Mouse (Mus musculus) ES-E14 (cell line): ENCODE data around the gene Hist1h2bb. TPM values are rescaled to one million over a fixed set of nuclear protein-coding genes. Genes with fewer than 3 reads are reported as not detected.
A peak's percentile ranks its signal among the peaks of the same experiment; 100 is the strongest.
"Not testable (repeated sequence)": the region's sequence is repeated elsewhere in the genome, so short reads cannot be mapped to it uniquely, and the experiment has no call there.

Source experiments
- DNase-seq: peaks from one replicate; pipeline ENCODE4 v3.0.0-alpha.2; 2013; ENCODE audit warnings: low read depth, low spot score
- H3K27ac ChIP-seq: 2 replicates; pipeline ENCODE4 v1.5.1; 2012; ENCODE audit warnings: low read depth, mild to moderate bottlenecking, low read length, moderate library complexity, mixed read lengths; ENCODE audit not compliant: poor library complexity, insufficient read depth, severe bottlenecking
- H3K36me3 ChIP-seq: 2 replicates; pipeline ENCODE4 v1.6.1; 2012; ENCODE audit warnings: mild to moderate bottlenecking, low read length, moderate library complexity, mixed read lengths; ENCODE audit not compliant: control insufficient read depth, poor library complexity, insufficient read depth, severe bottlenecking
- H3K4me1 ChIP-seq, 2 experiments: fragments of 150-350 bp in 1 of 2; sonication (generic) in 1 of 2; 2 replicates each; pipeline ENCODE4 v1.6.1; 2012; ENCODE audit warnings: low read length in 2 of 2, mild to moderate bottlenecking in 1 of 2, mixed read lengths in 1 of 2; ENCODE audit not compliant: control insufficient read depth in 2 of 2, insufficient read depth in 2 of 2, poor library complexity in 1 of 2
- H3K4me3 ChIP-seq, 2 experiments: fragments of 150-350 bp in 1 of 2; sonication (generic) in 1 of 2; 2 replicates each; pipeline ENCODE4 v1.5.1; 2012; ENCODE audit warnings: low read length in 2 of 2, low read depth in 1 of 2, mild to moderate bottlenecking in 1 of 2, mixed read lengths in 1 of 2; ENCODE audit not compliant: insufficient read depth in 1 of 2, poor library complexity in 1 of 2, severe bottlenecking in 1 of 2
- H3K9ac ChIP-seq: 2 replicates; pipeline ENCODE4 v1.6.1; 2012; ENCODE audit warnings: low read depth, mild to moderate bottlenecking, low read length, mixed read lengths; ENCODE audit not compliant: poor library complexity, insufficient read depth, severe bottlenecking
- H3K9me3 ChIP-seq: fragments of 150-350 bp; sonication (generic); 2 replicates; pipeline ENCODE4 v1.6.1; 2012; ENCODE audit warnings: low read depth, mild to moderate bottlenecking, low read length; ENCODE audit not compliant: control insufficient read depth, insufficient read depth
- CHD2 ChIP-seq: IDR thresholded peaks from 2 replicates; pipeline ENCODE4 v1.6.1; 2014; ENCODE audit warnings: mild to moderate bottlenecking, low read depth, low read length, inconsistent platforms
- HCFC1 ChIP-seq: IDR thresholded peaks from 2 replicates; pipeline ENCODE4 v1.6.1; 2012; ENCODE audit warnings: low read length, inconsistent platforms, borderline replicate concordance; ENCODE audit not compliant: insufficient read depth
- MAFK ChIP-seq: IDR thresholded peaks from 2 replicates; pipeline ENCODE4 v1.6.1; 2014; ENCODE audit warnings: mild to moderate bottlenecking, low read depth, low read length, inconsistent platforms; ENCODE audit not compliant: insufficient read depth
- ZC3H11A ChIP-seq: IDR thresholded peaks from 2 replicates; pipeline ENCODE4 v1.6.1; 2012; ENCODE audit warnings: low read depth, mild to moderate bottlenecking, inconsistent platforms, low read length, borderline replicate concordance
- ZNF384 ChIP-seq: IDR thresholded peaks from 2 replicates; pipeline ENCODE4 v1.6.1; 2012; ENCODE audit warnings: low read depth, low read length, inconsistent platforms
- in situ Hi-C, 2 experiments: fragments of 600-800 bp; cut with MboI; formaldehyde crosslinking; loops; one replicate each; pipeline ENCODE4 v1.15.1; 2025; ENCODE audit warnings: low sequenced_read_pairs in 2 of 2, inconsistent platforms in 1 of 2; ENCODE audit not compliant: unreplicated experiment in 2 of 2
- total RNA-seq: library from RNA; depleted of rRNA; stranded (reverse); fragments of 300-350 nt; gene quantifications from 2 replicates; pipeline ENCODE4 v1.2.3, GENCODE M21; 2012

Gene Hist1h2bb
- total RNA-seq, 1 experiment: 1,736 TPM

DNA sequence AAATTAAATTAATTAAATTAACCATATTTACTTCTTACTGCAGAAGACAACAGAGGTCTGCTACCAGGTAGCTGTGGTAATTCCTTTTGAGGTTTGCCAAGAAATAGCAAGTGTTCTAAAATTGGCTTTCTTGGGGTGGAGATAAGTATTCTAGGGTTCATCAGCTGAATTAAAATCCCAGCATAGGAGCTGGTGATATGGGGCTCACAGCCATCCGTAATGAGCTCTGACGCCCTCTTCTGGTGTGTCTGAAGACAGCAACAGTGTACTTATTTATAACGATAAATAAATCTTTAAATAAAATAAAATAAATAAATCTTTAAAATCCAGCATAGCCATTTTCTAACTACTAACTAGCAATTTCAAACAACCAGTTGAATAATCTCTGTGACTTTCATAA, 46.8 kb upstream of the Hist1h2bb start:
- no peak overlapping the region for H3K27ac ChIP-seq
- in situ Hi-C loops: loop anchor here in 1 of 2 experiments (25.0 kb wide), 1 partner anchor 1662 kb away; the partner anchor contains the start of genes Hist1h2ag, Hist1h2ah, Hist1h2bj and Hist1h2bk
- H3K9me3 ChIP-seq: no peaks in the 10 kb centered on the region
- peaks cover 0 to 6% of the 10 kb centered on the region in 2 experiments; a peak in 1 of 4 replicates for H3K4me1 ChIP-seq
- no peak overlapping the region for H3K4me3 ChIP-seq
- H3K36me3 ChIP-seq: no peaks in the 10 kb centered on the region
- no peak for TF ChIP-seq CHD2
- no peak for TF ChIP-seq ZNF384
- no peak overlapping the region for H3K9ac ChIP-seq
- no peak for DNase-seq

DNA sequence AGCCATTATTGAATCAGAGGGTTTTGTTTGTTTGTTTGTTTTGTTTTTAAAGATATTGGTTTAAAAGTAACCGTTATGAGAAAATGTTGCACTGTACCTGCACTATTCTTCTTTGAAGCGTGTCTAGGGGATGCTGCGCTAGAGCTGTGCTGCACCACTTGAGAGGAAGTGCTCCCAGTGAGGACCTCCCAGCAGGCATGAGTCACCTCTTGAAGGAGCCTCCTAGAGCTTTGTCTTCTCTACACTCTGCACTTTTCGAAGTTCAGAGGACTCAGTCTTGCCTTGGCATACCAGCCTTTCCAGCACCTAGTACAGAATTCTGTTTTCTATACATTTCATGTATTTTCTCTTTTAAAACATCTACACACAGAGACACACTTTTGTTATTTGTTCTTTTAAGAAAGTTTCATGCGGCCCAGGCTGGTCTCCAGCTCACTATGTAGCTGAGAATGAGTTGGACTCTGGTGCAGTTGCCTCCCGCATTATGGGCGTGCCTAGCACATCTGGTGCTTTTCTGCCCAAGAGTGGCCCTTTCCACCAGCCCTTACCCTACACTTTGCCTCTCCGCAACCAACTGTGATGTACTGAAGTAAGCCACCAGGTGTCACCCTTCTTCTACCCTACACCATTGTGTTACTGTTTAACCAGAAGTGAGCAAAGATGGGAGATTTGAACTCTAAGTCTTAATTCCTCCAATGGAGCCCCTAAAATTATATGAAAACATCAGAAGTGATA, 45.6 kb upstream of the Hist1h2bb start:
- in situ Hi-C loops: no loop called here
- no peaks in the 10 kb centered on the region for H3K9me3 ChIP-seq
- H3K9ac ChIP-seq: no peak overlapping the region
- TF ChIP-seq HCFC1: no peak
- TF ChIP-seq CHD2: no peak
- no peak for TF ChIP-seq ZNF384
- no peak for TF ChIP-seq MAFK
- TF ChIP-seq ZC3H11A: peak; percentile 77
- H3K4me1 ChIP-seq: 0 out of 4 replicates have a peak, but pooled peaks cover 0 to 2% of the 10 kb centered on the region in 2 experiments
- no peaks in the 10 kb centered on the region for H3K36me3 ChIP-seq
- no peak overlapping the region for H3K27ac ChIP-seq
- H3K4me3 ChIP-seq: no peak overlapping the region
- peak; percentile 74 for DNase-seq

DNA sequence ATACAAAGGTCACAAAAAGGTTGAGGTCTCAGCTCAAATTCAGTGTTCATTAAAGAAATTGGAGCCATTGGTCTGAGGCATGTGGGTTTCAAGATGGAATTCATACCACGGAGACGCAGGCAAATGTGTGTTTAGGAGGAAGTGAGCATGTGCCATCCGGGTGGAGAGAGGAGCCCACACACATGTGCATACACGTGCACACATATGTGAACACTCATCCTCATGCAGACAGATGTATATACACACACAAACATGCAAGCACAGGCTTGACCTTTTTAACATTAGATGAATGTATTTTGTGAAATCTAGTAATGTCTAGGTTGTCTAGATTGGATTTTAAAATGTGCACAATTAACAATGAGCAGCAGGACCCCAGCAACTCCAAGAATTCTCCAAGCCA, 44.3 kb upstream of the Hist1h2bb start:
- no peak for DNase-seq
- no peaks in the 10 kb centered on the region for H3K36me3 ChIP-seq
- no peak overlapping the region for H3K27ac ChIP-seq
- TF ChIP-seq CHD2 (no peak), ZNF384 (no peak), ZC3H11A (no peak), HCFC1 (no peak), MAFK (no peak)
- no peak overlapping the region for H3K9ac ChIP-seq
- in situ Hi-C loops: no loop called here
- no peak overlapping the region for H3K4me3 ChIP-seq
- H3K9me3 ChIP-seq: no peaks in the 10 kb centered on the region
- no peaks in the 10 kb centered on the region for H3K4me1 ChIP-seq

DNA sequence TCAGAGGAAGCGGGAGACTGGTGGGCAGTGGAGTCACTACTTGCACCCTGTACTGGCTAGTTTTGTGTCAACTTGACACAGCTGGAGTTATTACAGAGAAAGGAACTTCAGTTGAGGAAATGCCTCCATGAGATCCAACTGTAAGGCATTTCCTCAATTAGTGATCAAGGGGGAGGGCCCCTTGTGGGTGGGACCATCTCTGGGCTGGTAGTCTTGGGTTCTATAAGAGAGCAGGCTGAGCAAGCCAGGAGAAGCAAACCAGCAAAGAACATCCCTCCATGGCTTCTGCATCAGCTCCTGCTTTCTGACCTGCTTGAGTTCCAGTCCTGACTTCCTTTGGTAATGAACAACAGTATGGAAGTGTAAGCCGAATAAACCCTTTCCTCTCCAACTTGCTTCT, 43.7 kb upstream of the Hist1h2bb start:
- H3K4me3 ChIP-seq, DNase-seq, H3K27ac ChIP-seq, H3K4me1 ChIP-seq, in situ Hi-C loops, H3K9ac ChIP-seq, H3K36me3 ChIP-seq, H3K9me3 ChIP-seq: not testable (repeated sequence)

DNA sequence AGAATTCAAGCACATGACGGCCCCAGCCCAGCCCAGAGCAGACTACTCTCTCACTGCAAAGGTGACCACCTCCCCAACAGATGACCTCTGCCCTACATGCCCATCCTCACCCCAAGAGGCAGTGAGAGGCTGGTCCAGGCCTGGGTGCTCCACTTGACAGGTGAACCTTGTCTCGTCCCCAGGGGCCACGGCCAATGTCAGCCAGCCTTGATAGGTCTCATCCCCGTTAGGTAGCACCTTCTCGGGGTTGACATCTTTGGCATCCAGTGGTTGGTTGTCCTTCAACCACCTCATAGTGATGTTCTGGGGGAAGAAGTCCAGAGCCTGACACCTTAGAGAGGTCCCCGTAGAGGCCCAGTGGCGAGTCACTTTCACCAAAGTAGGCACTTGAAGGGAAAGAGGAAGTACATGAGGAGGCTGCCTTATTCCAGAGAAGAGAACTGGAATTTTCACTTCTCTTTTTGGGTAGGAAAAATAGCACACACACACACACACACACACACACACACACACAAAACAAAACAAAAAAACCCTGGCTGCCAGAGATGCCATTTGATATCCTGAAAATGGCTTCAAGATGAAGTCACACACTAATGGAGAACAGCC, 40.7 kb upstream of the Hist1h2bb start:
- no peak overlapping the region for H3K27ac ChIP-seq

More for the DNA sequence above, 40.7 kb upstream of the Hist1h2bb start:
- TF ChIP-seq HCFC1: no peak
- TF ChIP-seq ZC3H11A: no peak
- no peak for TF ChIP-seq ZNF384
- TF ChIP-seq CHD2: no peak
- TF ChIP-seq MAFK: no peak
- Histone ChIP-seq H3K4me1 (peaks cover 4 to 5% of the 10 kb centered on the region in 2 experiments; a peak in 2 of 4 replicates), H3K4me3 (no peak overlapping the region), H3K36me3 (no peaks in the 10 kb centered on the region), H3K9me3 (no peaks in the 10 kb centered on the region), H3K9ac (no peak overlapping the region)
- no peak for DNase-seq
- in situ Hi-C loops: no loop called here
